Comparison of ENCODE assay signal across 18 mouse cellular contexts in the genomic region with DNA sequence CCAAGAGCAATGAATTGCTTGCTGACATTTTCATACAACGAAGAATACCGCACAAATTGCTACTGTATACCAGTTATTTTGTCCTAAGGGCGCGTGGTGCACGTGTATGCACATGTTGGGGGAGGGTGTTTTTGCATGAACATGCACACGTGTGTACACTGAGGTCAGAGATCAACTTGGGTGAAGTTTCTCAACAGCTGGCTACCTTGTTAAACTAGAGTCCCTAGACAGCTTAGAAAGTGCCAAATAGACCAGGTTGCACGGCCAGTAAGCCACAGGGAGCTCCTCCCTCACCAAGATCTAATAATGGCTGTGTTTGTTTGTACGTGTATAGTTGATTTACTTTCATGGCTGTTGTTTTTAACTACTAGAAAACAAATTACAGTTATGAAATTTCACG.
"Had no signal": no experiment of that assay in that cellular context is flagged by ENCODE, and none has a peak within 500 bp of the region (broad histone marks: within the 10 kb centered on the region; RNA-seq: fewer than 3 reads in every experiment).

No protein-coding gene starts in this region.

- DNase-seq: lung, embryonic 14.5 days; lung, postnatal 10 days; lung, postnatal 4 days; midbrain, embryonic 14.5 days; retina, postnatal 1 day; right cerebral cortex, adult 18-20 months; right cerebral cortex, postnatal 25 days; right cerebral cortex, postnatal 4 days; spleen, adult 18-20 months; thymus, adult 18-20 months; thymus, postnatal 14 days; thymus, postnatal 36 days had no signal

- H3K4me2 ChIP-seq: lung, embryonic 14.5 days; midbrain, embryonic 12.5 days; neural tube, embryonic 13.5 days; neural tube, embryonic 15.5 days had no signal

- H3K9ac ChIP-seq: lung, embryonic 14.5 days; midbrain, embryonic 12.5 days; neural tube, embryonic 13.5 days; neural tube, embryonic 15.5 days had no signal

- H3K4me1 ChIP-seq: midbrain, embryonic 10.5 days; midbrain, embryonic 12.5 days; neural tube, embryonic 13.5 days; neural tube, embryonic 15.5 days had no signal

- ATAC-seq: midbrain, embryonic 16.5 days had no signal

- H3K27me3 ChIP-seq: midbrain, embryonic 12.5 days; neural tube, embryonic 13.5 days; neural tube, embryonic 15.5 days had no signal

- H3K36me3 ChIP-seq: midbrain, embryonic 12.5 days; neural tube, embryonic 13.5 days; neural tube, embryonic 15.5 days had no signal

- H3K4me3 ChIP-seq: midbrain, embryonic 10.5 days; midbrain, embryonic 12.5 days; myocyte; neural tube, embryonic 13.5 days; neural tube, embryonic 15.5 days had no signal

- H3K27ac ChIP-seq: midbrain, embryonic 10.5 days; midbrain, embryonic 12.5 days; neural tube, embryonic 13.5 days; neural tube, embryonic 15.5 days had no signal

- H3K9me3 ChIP-seq: midbrain, embryonic 12.5 days had no signal
